Mouse (Mus musculus): ENCODE results near the gene Yipf3.

Yipf3 gene

DNA sequence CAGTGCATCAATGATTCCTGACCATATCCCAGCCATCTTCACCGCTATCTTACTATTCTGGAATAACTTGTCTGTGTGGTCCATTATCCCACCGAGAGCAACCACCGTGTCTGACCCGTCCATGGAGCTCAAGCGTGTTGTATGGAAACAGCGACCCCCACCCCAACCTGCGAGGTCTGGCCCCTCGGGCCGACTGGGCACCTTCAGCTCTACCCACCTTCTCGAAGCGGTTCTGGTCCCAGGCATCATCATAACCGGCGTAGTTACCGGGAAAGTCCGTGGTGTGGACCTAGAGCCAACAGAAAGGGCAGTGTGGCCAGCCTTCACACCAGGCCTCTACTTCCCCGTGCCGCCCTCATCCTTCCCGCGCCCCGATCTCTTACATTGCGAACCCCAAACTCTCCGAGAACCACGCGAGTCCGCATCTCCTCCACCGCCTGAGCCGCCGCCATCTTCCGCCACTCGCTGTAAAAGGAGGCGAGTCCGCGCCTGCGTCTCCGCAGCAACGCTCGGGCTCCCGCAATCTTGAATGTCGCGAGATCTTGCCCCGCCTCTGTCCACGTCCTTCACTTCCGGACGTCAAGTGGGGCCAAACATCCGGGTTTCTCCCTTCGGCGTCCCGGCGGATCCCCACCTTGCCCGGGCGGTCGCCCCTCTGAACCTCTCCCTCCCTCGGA lies at the start of gene Yipf3, which contains the start of gene Polr1c:
TSS of gene Yipf3 (plus strand) at position 569 of the 677 bp plus-strand sequence.
TSS of gene Polr1c (minus strand) at position 543 of the 677 bp plus-strand sequence.
- DNase-seq (ENCODE audit: low read depth, low spot score), result peak; percentile 97

DNA sequence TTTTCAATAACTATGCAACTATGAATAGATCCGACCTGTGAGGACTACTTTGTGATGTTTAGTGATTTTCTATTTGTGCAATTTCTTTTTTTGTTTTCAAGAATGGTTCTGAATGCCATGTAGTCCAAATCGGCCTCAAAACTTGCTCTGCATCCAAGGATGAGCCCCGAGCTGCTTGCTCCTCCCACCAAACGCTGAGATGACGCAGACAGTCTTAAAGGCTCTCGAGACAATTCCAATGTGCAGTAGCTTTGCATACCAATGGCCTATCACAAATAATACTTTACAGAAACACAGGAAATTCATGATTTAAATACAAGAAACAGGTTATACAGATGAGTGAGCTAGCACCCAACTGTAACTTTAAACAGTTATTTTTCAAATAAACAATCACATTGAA lies 46.7 kb upstream of the Yipf3 start:
- peak; percentile 21 for DNase-seq (ENCODE audit: low read depth, low spot score)

DNA sequence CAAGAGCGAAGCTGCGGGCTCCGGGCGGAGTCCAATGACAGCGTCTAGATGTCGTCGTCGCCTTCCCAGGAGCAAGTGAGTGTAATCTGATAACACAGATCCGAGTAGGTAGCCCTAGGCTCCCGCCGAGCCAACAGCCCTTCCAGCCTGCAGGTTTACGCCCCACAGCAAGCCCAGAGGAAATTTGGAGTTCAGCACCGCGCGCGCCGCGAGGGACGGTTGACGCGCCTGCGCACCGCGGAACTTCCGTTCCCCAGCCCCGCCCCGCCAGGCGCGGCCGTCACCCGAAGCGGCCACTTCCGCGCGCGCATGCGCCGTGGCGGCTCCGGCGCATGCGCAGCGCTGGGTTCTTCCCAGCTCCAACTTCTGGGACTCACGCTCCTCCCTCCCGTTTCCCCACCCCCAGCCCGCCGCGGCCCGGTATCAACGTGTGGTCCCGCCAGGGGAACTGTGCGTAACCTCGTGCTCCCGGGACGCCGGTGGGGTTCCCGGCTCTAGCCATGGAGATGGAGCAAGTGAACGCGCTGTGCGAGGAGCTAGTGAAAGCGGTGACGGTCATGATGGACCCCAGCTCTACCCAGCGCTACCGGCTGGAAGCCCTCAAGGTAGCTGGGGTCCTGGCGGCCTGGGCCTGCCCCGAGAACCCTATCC lies 45.3 kb upstream of the Yipf3 start, which contains the start of the genes Polh and Xpo5:
TSS of gene Polh (minus strand) at position 225 of the 651 bp plus-strand sequence.
TSS of gene Xpo5 (plus strand) at position 362 of the 651 bp plus-strand sequence.
- DNase-seq (ENCODE audit: low read depth, low spot score), result peak; percentile 99

DNA sequence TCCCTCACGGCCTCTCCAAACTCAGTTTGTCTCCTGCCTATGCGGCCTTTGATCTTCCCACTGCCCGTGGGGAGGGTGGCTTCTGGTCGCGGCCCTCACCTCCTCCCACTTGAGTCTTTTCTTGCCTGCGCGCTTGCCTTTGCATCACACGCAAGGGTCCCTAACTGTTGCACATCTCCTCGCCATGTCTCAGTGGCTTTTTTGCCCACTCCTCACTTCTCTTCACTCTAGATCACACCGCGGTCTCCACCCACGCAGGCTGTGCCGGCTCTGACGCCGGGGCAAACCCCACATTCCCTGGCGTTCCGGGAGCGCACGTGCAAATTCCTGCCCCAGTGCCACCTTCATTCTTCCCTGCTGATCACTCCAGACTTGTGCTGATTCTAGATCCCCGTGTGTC lies 44.8 kb upstream of the Yipf3 start:
- DNase-seq (ENCODE audit: low read depth, low spot score), result peak; percentile 68

GRCm38 (mm10) chr17:46206676-46207075 lies 41.2 kb upstream of the Yipf3 start:
- no peak for DNase-seq (ENCODE audit: low read depth, low spot score)

DNA sequence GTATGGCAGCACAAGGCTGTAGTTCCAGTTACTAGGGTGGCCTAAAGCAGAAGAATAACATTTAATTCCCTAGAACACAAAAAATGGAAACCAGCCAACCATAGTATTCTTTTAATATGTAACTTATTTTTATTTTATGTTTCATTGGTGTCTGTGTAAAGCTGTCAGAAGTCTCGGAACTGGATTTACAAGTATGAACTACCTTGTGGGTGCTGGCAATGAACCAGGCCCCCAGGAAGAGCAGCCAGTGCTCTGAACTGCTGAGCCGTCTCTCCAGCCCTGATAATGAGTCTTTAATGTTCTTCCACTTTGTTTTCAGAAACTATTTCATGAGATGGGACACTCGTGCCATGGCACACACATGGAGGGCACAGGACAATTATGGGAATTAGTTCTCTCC lies 37.3 kb upstream of the Yipf3 start:
- DNase-seq (ENCODE audit: low read depth, low spot score), result no peak

DNA sequence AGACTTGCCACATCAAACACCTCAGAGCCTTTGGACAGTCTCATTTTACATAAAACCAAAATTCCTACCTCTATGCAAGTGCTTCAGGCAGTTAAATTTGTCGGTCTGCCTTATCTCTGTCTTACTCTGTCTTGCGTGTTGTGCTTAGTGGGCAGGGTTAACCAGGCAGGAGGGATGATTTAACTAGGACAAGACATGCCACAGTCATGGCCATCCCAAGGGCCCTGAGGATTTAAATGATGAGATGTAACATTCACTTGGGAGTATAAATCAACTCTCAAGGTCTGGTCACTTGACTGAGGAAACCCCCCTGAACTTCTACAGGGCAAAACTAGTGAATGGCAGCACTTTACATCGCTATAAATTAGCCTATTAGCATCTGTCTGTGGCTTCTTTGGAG lies 26.3 kb upstream of the Yipf3 start:
- no peak for DNase-seq (ENCODE audit: low read depth, low spot score)

DNA sequence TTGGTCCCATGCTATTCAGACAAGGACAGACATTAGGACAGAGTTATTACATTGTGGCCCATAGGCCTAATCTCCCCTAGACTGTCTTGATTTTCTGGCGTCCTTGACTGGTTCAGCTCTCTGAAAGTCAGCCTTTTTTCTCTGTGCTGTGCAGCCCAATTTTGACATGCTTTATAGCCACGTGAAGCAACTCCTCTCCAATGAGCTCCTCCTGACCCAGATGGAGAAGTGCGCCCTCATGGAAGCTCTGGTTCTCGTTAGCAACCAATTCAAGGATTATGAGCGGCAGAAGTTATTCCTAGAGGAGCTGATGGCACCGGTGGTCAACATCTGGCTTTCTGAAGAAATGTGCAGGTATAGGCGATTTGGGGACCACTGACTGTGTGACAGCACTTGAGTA lies 20.3 kb upstream of the Yipf3 start:
- no peak for DNase-seq (ENCODE audit: low read depth, low spot score)

- DNase-seq (ENCODE audit: low read depth, low spot score), result no peak
Observed at GRCm38 (mm10) chr17:46236067-46236466, 11.8 kb upstream of the Yipf3 start.

DNA sequence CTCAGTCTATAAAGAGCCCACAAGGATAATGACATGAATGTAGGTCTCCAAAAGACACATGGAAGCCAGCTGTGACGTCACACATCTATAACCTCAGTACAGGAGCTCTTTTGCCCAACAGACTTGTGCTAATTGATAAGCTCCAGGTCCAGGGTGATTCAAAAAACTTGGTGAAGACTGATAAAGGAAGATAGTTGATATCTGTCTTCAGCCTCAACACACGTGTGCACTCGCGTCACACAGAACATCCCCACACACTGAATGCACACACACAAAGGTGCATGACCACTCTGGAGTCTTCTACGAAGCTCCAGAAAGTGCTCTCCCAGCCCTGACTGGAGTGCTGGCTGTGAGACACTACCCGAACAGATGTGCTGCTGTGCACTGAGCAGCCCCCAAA lies 10.8 kb upstream of the Yipf3 start:
- DNase-seq (ENCODE audit: low read depth, low spot score), result no peak

GRCm38 (mm10) chr17:46237480-46237879 lies 10.4 kb upstream of the Yipf3 start:
- no peak for DNase-seq (ENCODE audit: low read depth, low spot score)

DNA sequence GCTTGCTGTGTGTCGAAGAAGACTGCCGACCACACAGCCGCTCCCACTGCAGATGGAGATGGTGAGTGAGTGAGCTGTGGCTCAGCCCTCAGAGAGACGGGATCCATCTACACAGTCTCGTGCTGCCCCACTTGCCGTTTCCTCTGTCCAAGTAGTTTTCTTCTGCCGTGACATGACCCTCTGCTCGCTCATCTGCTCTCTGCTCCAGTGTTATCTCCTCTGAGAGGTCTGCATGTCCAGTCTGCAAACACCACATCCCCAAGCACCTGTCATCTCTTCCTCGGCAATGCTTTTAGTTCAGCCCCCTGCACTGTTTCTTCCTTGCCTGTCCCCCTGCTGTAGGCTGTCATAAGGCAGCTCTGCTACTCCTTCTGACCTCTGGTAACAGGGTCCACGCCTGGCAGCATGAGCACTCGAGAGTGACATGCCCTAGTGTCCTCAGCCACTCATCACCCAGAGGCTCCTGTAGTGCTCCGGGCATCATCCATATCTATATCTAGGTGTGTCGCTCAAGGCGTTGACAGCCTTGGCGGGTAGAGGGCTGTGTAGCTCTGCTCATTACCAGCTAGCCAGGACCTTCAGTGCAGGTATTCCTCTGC lies 8.3 kb upstream of the Yipf3 start:
- DNase-seq (ENCODE audit: low read depth, low spot score), result no peak

- no peak for DNase-seq (ENCODE audit: low read depth, low spot score)
Observed at GRCm38 (mm10) chr17:46241471-46241870, 6.4 kb upstream of the Yipf3 start.

DNA sequence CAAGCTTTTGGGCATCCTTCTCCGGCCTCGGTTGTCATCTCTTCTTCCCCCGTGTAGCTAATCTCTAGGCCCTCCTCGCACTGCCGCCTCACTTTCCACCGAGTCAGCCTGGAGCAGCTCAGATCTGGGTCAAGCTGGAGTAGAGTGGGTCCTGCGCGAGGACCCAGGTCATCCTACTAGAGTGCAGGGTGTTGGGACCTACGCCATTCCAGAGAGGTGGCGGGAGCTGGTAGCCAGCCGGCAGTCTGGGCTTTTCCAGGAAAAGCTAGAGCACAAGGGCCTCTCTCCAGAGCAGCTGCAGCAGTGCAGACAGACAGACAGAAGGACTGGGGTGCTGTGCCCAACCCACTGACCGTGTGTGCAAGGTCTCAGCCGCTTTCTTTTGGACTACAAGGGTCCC lies 5.6 kb upstream of the Yipf3 start:
- DNase-seq (ENCODE audit: low read depth, low spot score), result no peak

DNA sequence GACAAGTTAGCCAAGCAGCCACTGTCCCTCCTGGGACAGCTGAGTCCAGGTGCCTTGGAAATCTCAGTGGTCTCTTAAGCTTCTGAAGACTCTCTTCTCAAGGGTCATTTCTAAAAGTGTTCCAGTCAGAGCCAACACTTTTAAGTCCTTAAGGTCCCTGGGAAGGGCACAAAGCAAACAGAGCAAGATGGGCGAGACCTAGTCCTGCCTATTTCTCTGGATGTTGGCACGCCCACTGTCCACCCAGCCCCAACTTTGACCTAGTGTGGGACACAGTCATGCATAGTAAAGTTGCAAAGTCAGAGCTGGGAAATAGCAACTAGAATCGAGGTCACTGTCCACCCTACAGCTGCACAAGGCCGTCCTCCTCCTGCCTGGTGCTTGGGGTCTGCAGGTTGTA lies 4.9 kb upstream of the Yipf3 start:
- DNase-seq (ENCODE audit: low read depth, low spot score), result no peak

GRCm38 (mm10) chr17:46243624-46244023 lies 4.3 kb upstream of the Yipf3 start:
- DNase-seq (ENCODE audit: low read depth, low spot score), result no peak

- no peak for DNase-seq (ENCODE audit: low read depth, low spot score)
Observed at GRCm38 (mm10) chr17:46244579-46244978, 3.3 kb upstream of the Yipf3 start.

DNA sequence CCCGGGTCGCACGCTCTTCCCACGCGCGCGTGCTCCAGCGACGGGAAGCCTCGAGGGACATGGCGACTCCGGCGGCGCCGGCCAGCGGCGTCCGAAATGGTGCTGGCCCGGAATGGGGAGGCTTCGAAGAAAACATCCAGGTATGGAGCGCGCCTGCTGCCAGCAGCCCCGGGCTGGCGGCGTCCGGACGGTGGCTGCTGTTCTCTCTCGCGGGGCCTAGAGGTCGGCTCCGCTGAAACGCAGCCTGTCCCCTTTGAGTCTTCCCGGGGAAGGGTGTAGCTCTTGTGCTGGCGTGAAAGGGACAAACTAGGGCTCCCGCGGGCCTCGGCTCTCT lies 276 bp downstream of the Yipf3 start:
- DNase-seq (ENCODE audit: low read depth, low spot score), result no peak

GRCm38 (mm10) chr17:46251174-46251573 lies 3.3 kb downstream of the Yipf3 start:
- peak; percentile 59 for DNase-seq (ENCODE audit: low read depth, low spot score)

- DNase-seq (ENCODE audit: low read depth, low spot score), result peak; percentile 78
Observed at GRCm38 (mm10) chr17:46252571-46253451, 4.9 kb downstream of the Yipf3 start.

DNA sequence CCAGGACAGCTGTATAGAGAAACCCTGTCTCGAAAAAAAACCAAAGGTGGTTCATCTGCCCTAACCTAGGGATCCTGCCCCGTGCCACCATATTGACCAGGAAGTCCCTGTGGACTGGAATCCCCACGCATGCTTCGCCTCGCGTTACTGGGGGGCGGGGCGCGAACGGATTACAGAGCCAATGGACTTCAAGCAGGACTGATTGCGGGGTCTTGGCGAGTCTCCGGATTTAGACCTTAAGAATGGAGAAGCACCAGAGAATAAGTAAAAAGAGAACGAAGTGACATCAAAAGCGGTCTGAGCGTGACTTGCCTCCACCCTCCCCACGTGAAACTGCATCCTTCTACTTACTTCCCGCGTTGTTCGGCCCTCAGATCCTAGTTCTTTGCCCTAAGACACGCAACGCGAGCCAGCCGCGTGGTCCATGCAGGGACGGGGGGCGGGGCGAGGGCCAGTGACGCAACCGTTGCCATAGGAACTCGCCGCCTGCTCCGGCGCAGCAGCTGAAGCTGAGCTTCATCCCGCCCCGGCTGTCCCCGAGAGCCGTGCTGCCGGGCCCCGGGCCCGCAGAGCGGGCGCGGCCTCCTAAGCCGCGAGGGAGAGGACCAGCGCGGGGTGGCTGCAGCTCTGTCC lies 5.7 kb downstream of the Yipf3 start, which contains the start of gene Lrrc73:
TSS of gene Lrrc73 (plus strand) at position 80 of the 633 bp plus-strand sequence.
- DNase-seq (ENCODE audit: low read depth, low spot score), result peak; percentile 92

Measured in ZHBTc4 (cell line).